Mouse (Mus musculus) kidney, adult 2 months (tissue): Measurements from ENCODE around the gene Irs2. TPM values are rescaled to one million over a fixed set of nuclear protein-coding genes. Genes with fewer than 3 reads are reported as not detected.

Source experiments
- DNase-seq: peaks from one replicate; pipeline ENCODE4 v3.0.0; 2021
- H3K27ac ChIP-seq: fragments of 200-500 bp; 2 replicates; pipeline ENCODE4 v1.5.1; 2012; ENCODE audit warnings: low read depth, low read length, control low read depth, inconsistent platforms; ENCODE audit not compliant: insufficient read depth
- H3K27me3 ChIP-seq: fragments of 200-500 bp; replicated peaks from 2 replicates; pipeline ENCODE4 v1.6.1; 2012; ENCODE audit warnings: mild to moderate bottlenecking, moderate library complexity, low read length, inconsistent platforms; ENCODE audit not compliant: control insufficient read depth, insufficient read depth
- H3K36me3 ChIP-seq: fragments of 200-500 bp; 2 replicates; pipeline ENCODE4 v1.6.1; 2012; ENCODE audit warnings: mild to moderate bottlenecking, moderate library complexity, low read length, inconsistent platforms; ENCODE audit not compliant: control insufficient read depth, insufficient read depth
- H3K4me1 ChIP-seq: fragments of 200-500 bp; 2 replicates; pipeline ENCODE4 v1.6.1; 2011; ENCODE audit warnings: low read length; ENCODE audit not compliant: control insufficient read depth, insufficient read depth
- H3K4me3 ChIP-seq: fragments of 200-500 bp; 2 replicates; pipeline ENCODE4 v1.5.1; 2011; ENCODE audit warnings: mild to moderate bottlenecking, low read depth, low read length, control low read depth; ENCODE audit not compliant: insufficient read depth
- CTCF ChIP-seq: fragments of 200-500 bp; conservative IDR thresholded peaks from 2 replicates; pipeline ENCODE4 v1.5.1; 2011; ENCODE audit warnings: low read depth, mild to moderate bottlenecking, control low read depth, low read length, moderate library complexity, mixed read lengths; ENCODE audit not compliant: insufficient read depth, insufficient read length
- POLR2A ChIP-seq: fragments of 200-500 bp; IDR thresholded peaks from one replicate; pipeline ENCODE4 v1.6.1; 2011; ENCODE audit warnings: low read depth, low read length, control low read depth
- WGBS: fragments of 180-500 bp; shearing (Covaris S2); methylation state at CpG from one replicate; pipeline ENCODE4 v1.1.7; 2018; 5-methylcytosine and 5-hydroxymethylcytosine counted together
- polyA plus RNA-seq: library from polyadenylated mRNA; depleted of rRNA; stranded (reverse); fragments of >200 nt; gene quantifications from 2 replicates; pipeline ENCODE4 v1.2.3, GENCODE M21; 2012

Gene Irs2
- polyA plus RNA-seq, 1 experiment: 10.4 TPM

- 61% methylated on average over 2 of the region's 2 CpGs for WGBS
Measured at GRCm38 (mm10) chr8:10974659-10975058, 33.6 kb downstream of the Irs2 start.

GRCm38 (mm10) chr8:10974126-10974525 lies 34.1 kb downstream of the Irs2 start:
- 87% methylated on average over 4 of the region's 4 CpGs for WGBS
- no peak overlapping the region for H3K4me3 ChIP-seq
- H3K4me1 ChIP-seq: peaks cover 10% of the 10 kb centered on the region
- no peak for DNase-seq
- H3K36me3 ChIP-seq: no peaks in the 10 kb centered on the region
- TF ChIP-seq CTCF (no peak), POLR2A (no peak)
- no peaks in the 10 kb centered on the region for H3K27me3 ChIP-seq
- no peak overlapping the region for H3K27ac ChIP-seq

More at GRCm38 (mm10) chr8:10974659-10975058, 33.6 kb downstream of the Irs2 start:
- no peak for DNase-seq
- Histone ChIP-seq H3K27me3 (no peaks in the 10 kb centered on the region), H3K4me3 (no peak overlapping the region), H3K27ac (no peak overlapping the region), H3K4me1 (peaks cover 10% of the 10 kb centered on the region), H3K36me3 (no peaks in the 10 kb centered on the region)
- no peak for TF ChIP-seq CTCF
- no peak for TF ChIP-seq POLR2A

GRCm38 (mm10) chr8:10972851-10973452 lies 35.3 kb downstream of the Irs2 start:
- Histone ChIP-seq H3K36me3 (no peaks in the 10 kb centered on the region), H3K27ac (no peak overlapping the region), H3K4me3 (no peak overlapping the region), H3K4me1 (peaks cover 10% of the 10 kb centered on the region), H3K27me3 (no peaks in the 10 kb centered on the region)
- TF ChIP-seq CTCF: no peak
- no peak for TF ChIP-seq POLR2A
- 54% methylated on average over 9 of the region's 9 CpGs for WGBS
- DNase-seq: peak; percentile 50

GRCm38 (mm10) chr8:10971984-10972383 lies 36.3 kb downstream of the Irs2 start:
- peaks cover 10% of the 10 kb centered on the region for H3K4me1 ChIP-seq
- no peak overlapping the region for H3K27ac ChIP-seq
- H3K4me3 ChIP-seq: no peak overlapping the region
- 79% methylated on average over 3 of the region's 3 CpGs for WGBS
- TF ChIP-seq POLR2A (no peak), CTCF (no peak)
- DNase-seq: no peak
- H3K36me3 ChIP-seq: no peaks in the 10 kb centered on the region
- no peaks in the 10 kb centered on the region for H3K27me3 ChIP-seq

GRCm38 (mm10) chr8:10971509-10971908 lies 36.7 kb downstream of the Irs2 start:
- 71% methylated on average over 5 of the region's 5 CpGs for WGBS
- H3K4me1 ChIP-seq: peaks cover 10% of the 10 kb centered on the region
- no peak for DNase-seq
- TF ChIP-seq CTCF: no peak
- TF ChIP-seq POLR2A: no peak
- H3K36me3 ChIP-seq: no peaks in the 10 kb centered on the region
- H3K27ac ChIP-seq: peak overlapping the region; percentile 29; the same call in 1 of the 2 replicates
- H3K27me3 ChIP-seq: no peaks in the 10 kb centered on the region
- no peak overlapping the region for H3K4me3 ChIP-seq

- TF ChIP-seq POLR2A (no peak), CTCF (no peak)
- Histone ChIP-seq H3K4me1 (peaks cover 10% of the 10 kb centered on the region), H3K36me3 (no peaks in the 10 kb centered on the region), H3K27me3 (no peaks in the 10 kb centered on the region), H3K27ac (peak overlapping the region; percentile 29; the same call in 1 of the 2 replicates), H3K4me3 (no peak overlapping the region)
- WGBS: 70% methylated on average over 13 of the region's 13 CpGs
- DNase-seq: peak; percentile 70
Measured at GRCm38 (mm10) chr8:10970496-10971456, 37.5 kb downstream of the Irs2 start.

GRCm38 (mm10) chr8:10968687-10969086 lies 39.6 kb downstream of the Irs2 start:
- no peak for TF ChIP-seq CTCF
- TF ChIP-seq POLR2A: no peak
- DNase-seq: no peak
- Histone ChIP-seq H3K4me1 (peaks cover 16% of the 10 kb centered on the region), H3K27ac (no peak overlapping the region), H3K27me3 (no peaks in the 10 kb centered on the region), H3K36me3 (no peaks in the 10 kb centered on the region), H3K4me3 (no peak overlapping the region)
- 53% methylated on average over 7 of the region's 7 CpGs for WGBS
